Mouse (Mus musculus) liver, embryonic 15.5 days (tissue): ENCODE measurements around the gene Nfatc2ip. TPM values are rescaled to one million over a fixed set of nuclear protein-coding genes. Genes with fewer than 3 reads are reported as not detected.
"Not testable (repeated sequence)": the region's sequence is repeated elsewhere in the genome, so short reads cannot be mapped to it uniquely, and the experiment has no call there.

Experiments
- ATAC-seq: fragments of 200-750 bp; cut with Nextera tagmentation; 2 replicates; pipeline ENCODE4 v1.8.0; 2017; ENCODE audit warnings: moderate number of reproducible peaks, mild to moderate bottlenecking, moderate library complexity; ENCODE audit not compliant: insufficient read depth
- H3K27ac ChIP-seq: fragments of 300-500 bp; sonication (generic); replicated peaks from 2 replicates; pipeline ENCODE4 v1.5.1; 2015; ENCODE audit warnings: mild to moderate bottlenecking, inconsistent platforms
- H3K27me3 ChIP-seq: fragments of 300-500 bp; sonication (generic); 2 replicates; pipeline ENCODE4 v1.6.1; 2015; ENCODE audit warnings: mild to moderate bottlenecking, inconsistent platforms
- H3K36me3 ChIP-seq: fragments of 300-500 bp; sonication (generic); replicated peaks from 2 replicates; pipeline ENCODE4 v1.6.1; 2015; ENCODE audit warnings: moderate library complexity, mild to moderate bottlenecking, inconsistent platforms
- H3K4me1 ChIP-seq: fragments of 300-500 bp; sonication (generic); replicated peaks from 2 replicates; pipeline ENCODE4 v1.6.1; 2015; ENCODE audit warnings: inconsistent platforms
- H3K4me2 ChIP-seq: fragments of 300-500 bp; sonication (generic); 2 replicates; pipeline ENCODE4 v1.6.1; 2015; ENCODE audit warnings: moderate library complexity, mild to moderate bottlenecking, inconsistent platforms
- H3K4me3 ChIP-seq: fragments of 300-500 bp; sonication (generic); replicated peaks from 2 replicates; pipeline ENCODE4 v1.5.1; 2015; ENCODE audit warnings: mild to moderate bottlenecking, inconsistent platforms
- H3K9ac ChIP-seq: fragments of 300-500 bp; sonication (generic); 2 replicates; pipeline ENCODE4 v1.6.1; 2015; ENCODE audit warnings: moderate library complexity, mild to moderate bottlenecking, inconsistent platforms
- H3K9me3 ChIP-seq: fragments of 300-500 bp; sonication (generic); replicated peaks from 2 replicates; pipeline ENCODE4 v1.6.1; 2016; ENCODE audit warnings: inconsistent platforms
- WGBS: fragments of 180-500 bp; shearing (Covaris S2); methylation state at CpG from one replicate; pipeline ENCODE4 v1.1.7; 2015; ENCODE audit warnings: mixed read lengths; ENCODE audit not compliant: insufficient replicate concordance; 5-methylcytosine and 5-hydroxymethylcytosine counted together
- polyA plus RNA-seq: library from polyadenylated mRNA; unstranded; fragments of >200 nt; fragmentation: Nextera tagmentation; extraction: Ambion mirVana; gene quantifications from 2 replicates; pipeline ENCODE4 v1.2.1, GENCODE M21; 2015

The Nfatc2ip gene
- polyA plus RNA-seq, 1 experiment from 2014 or later, result 2.0 TPM

DNA sequence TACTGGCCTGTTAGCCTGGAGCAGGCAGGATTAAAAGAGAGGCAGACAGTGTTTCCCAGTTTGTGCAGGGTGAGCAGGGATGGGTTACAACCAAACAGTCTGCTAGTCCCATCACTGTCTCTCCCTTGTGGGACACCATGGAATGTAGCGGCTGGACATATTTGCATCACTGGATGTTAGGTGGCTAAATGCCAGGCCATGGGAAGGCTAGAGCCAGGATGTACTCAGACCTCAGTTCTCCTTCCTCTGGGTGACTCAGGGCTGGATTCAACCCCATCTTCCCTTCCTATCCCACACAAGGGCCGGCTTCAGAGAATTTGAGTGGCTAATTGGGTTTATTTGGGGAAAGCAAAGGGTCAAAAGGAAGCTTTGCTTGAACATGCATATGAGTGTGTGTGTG lies 12.1 kb upstream of the Nfatc2ip start:
- Histone ChIP-seq H3K4me1 (no peaks in the 10 kb centered on the region), H3K9me3 (no peaks in the 10 kb centered on the region), H3K27me3 (peaks cover 15% of the 10 kb centered on the region; the same call in 1 of the 2 replicates), H3K9ac (no peak overlapping the region), H3K4me3 (no peak overlapping the region), H3K27ac (no peak overlapping the region), H3K36me3 (no peaks in the 10 kb centered on the region), H3K4me2 (no peak overlapping the region)
- WGBS, result 76% methylated on average over 2 of the region's 2 CpGs
- no peak for ATAC-seq

DNA sequence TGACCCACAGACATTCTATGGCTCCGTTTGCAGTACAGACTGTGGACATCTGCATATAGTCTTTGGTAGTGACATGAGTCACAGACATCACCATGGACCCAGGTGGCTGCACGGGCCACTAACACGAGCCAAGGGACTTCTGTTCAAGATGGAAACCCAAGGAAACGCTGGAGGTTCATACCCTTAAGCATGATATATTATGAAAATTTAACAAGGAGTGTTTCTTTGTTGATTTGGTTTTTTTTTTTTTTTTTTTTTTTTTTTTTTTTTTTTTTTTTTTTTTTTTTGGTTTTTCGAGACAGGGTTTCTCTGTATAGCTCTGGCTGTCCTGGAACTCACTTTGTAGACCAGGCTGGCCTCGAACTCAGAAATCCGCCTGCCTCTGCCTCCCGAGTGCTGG lies 6.0 kb upstream of the Nfatc2ip start:
- not testable (repeated sequence) for H3K36me3 ChIP-seq, H3K4me3 ChIP-seq, H3K4me1 ChIP-seq, H3K27me3 ChIP-seq, H3K9ac ChIP-seq, H3K27ac ChIP-seq, H3K9me3 ChIP-seq, H3K4me2 ChIP-seq, ATAC-seq
- WGBS, result 62% methylated on average over 8 of the region's 8 CpGs

DNA sequence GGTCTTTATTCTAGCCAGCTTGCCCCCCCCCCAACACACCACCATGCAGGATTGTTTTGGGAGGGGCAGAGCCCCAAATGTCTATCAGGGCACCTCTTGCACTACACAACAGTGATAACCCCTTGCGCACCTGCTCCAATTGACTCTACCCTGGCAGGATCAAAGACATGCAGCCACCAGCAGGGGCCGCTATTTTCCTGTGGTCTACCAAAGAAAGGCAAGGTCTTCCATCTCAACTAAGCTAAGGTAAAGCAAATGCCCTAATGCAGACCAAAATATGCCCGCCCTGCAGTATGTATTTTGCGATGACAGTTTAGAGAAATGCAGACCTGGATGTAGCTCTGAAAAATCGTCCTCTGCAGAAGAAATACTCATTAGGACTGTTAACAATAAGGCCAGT lies 3.0 kb upstream of the Nfatc2ip start:
- no peaks in the 10 kb centered on the region for H3K27me3 ChIP-seq
- WGBS, result 7% methylated on average over 5 of the region's 5 CpGs
- no peak overlapping the region for H3K4me3 ChIP-seq
- no peaks in the 10 kb centered on the region for H3K36me3 ChIP-seq
- no peaks in the 10 kb centered on the region for H3K9me3 ChIP-seq
- peaks cover 31% of the 10 kb centered on the region for H3K4me1 ChIP-seq
- H3K4me2 ChIP-seq, result no peak overlapping the region
- no peak overlapping the region for H3K9ac ChIP-seq
- no peak for ATAC-seq
- no peak overlapping the region for H3K27ac ChIP-seq

GRCm38 (mm10) chr7:126397822-126398221 lies 1.3 kb upstream of the Nfatc2ip start:
- WGBS, result 32% methylated on average over 4 of the region's 4 CpGs
- 0 out of 2 replicates have a peak overlapping the region, but pooled peaks have one; percentile 12 for H3K9ac ChIP-seq
- H3K4me2 ChIP-seq, result peak overlapping the region; percentile 80
- H3K36me3 ChIP-seq, result 0 out of 2 replicates have a peak, but pooled peaks cover 4% of the 10 kb centered on the region
- no peak for ATAC-seq
- H3K27ac ChIP-seq, result peak overlapping the region; percentile 53; the same call in 1 of the 2 replicates
- H3K4me1 ChIP-seq, result peaks cover 32% of the 10 kb centered on the region
- no peaks in the 10 kb centered on the region for H3K27me3 ChIP-seq
- H3K9me3 ChIP-seq, result no peaks in the 10 kb centered on the region
- H3K4me3 ChIP-seq, result no peak overlapping the region

GRCm38 (mm10) chr7:126397221-126397620 lies 684 bp upstream of the Nfatc2ip start:
- Histone ChIP-seq H3K4me2 (peak overlapping the region; percentile 80), H3K27ac (peak overlapping the region; percentile 53), H3K9ac (0 out of 2 replicates have a peak overlapping the region, but pooled peaks have one; percentile 12), H3K27me3 (no peaks in the 10 kb centered on the region), H3K36me3 (0 out of 2 replicates have a peak, but pooled peaks cover 4% of the 10 kb centered on the region), H3K4me3 (peak overlapping the region; percentile 89), H3K4me1 (peaks cover 32% of the 10 kb centered on the region), H3K9me3 (no peaks in the 10 kb centered on the region)
- peak; percentile 40 for ATAC-seq
- WGBS, result 10% methylated on average over 6 of the region's 6 CpGs

DNA sequence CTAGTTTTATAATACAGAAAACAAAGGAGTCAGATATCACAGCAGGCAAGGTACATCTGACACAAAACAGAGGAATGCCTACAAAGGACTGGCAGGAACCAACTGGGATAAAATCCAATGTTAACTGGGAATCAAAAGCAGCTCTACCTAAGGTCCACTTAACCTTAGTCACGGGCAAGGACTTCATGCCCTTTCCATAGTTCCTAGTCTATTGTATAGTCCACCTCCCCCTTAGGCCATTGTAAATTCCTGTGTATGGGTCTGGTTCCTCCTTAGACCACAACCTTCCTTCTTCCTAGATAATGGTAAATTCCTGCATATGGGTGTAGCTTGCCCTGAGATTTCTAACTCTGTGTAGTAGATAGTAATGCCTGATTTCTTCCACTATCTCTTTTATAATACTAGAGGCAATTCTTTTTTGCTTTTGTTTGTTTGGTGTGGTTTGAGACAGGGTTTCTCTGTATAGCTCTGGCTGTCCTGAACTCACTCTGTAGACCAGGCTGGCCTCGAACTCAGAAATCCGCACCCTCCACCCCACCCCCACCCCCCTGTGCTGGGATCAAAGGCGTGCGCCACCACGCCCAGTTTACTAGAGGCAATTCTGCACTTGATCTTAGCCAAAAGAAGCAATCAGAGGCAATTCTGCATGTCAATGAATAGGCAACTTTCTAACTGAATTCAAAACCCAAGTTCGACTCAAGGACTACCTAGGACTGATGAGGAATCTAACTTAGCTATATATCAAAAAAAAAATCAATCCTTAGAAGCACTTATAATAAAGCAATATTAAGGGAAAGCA lies 4.3 kb downstream of the Nfatc2ip start:
- H3K9me3 ChIP-seq, H3K27me3 ChIP-seq, H3K4me2 ChIP-seq, H3K9ac ChIP-seq, H3K27ac ChIP-seq, ATAC-seq, H3K4me3 ChIP-seq: not testable (repeated sequence)
- WGBS, result 72% methylated on average over 7 of the region's 7 CpGs
- H3K36me3 ChIP-seq, result peaks cover 47% of the 10 kb centered on the region
- H3K4me1 ChIP-seq, result peaks cover 25% of the 10 kb centered on the region

GRCm38 (mm10) chr7:126388185-126388584 lies 8.4 kb downstream of the Nfatc2ip start:
- H3K9me3 ChIP-seq, result no peaks in the 10 kb centered on the region
- no peak for ATAC-seq
- H3K27ac ChIP-seq, result no peak overlapping the region
- no peaks in the 10 kb centered on the region for H3K27me3 ChIP-seq
- H3K4me2 ChIP-seq, result no peak overlapping the region
- peaks cover 70% of the 10 kb centered on the region for H3K36me3 ChIP-seq
- no peak overlapping the region for H3K4me3 ChIP-seq
- H3K4me1 ChIP-seq, result peaks cover 4% of the 10 kb centered on the region; the same call in 1 of the 2 replicates
- H3K9ac ChIP-seq, result no peak overlapping the region
- WGBS, result 93% methylated on average over 1 of the region's 1 CpGs

DNA sequence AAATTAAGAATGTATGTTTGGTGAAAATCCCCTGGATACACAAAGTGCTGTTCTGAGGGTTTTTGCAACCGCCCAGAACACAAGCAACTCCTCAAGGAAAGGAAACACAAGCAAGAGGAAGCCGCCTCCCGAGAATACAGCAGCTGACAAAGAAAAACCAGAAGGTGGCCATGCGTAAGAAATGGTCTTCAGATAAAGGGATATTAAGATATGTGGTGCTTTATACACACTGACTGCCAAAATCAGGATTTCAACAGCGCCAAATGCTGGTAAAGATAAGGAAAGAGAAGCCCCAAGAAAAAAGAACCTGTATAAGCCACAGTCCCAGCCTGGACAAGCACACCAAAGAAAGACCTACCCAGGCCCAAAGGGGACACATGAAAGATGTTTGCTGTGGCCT lies 13.0 kb downstream of the Nfatc2ip start:
- peaks cover 40% of the 10 kb centered on the region for H3K36me3 ChIP-seq
- H3K9ac ChIP-seq, result no peak overlapping the region
- WGBS, result 55% methylated on average over 5 of the region's 5 CpGs
- no peaks in the 10 kb centered on the region for H3K27me3 ChIP-seq
- no peaks in the 10 kb centered on the region for H3K9me3 ChIP-seq
- H3K4me1 ChIP-seq, result peaks cover 5% of the 10 kb centered on the region
- H3K27ac ChIP-seq, result no peak overlapping the region
- H3K4me2 ChIP-seq, result no peak overlapping the region
- ATAC-seq, result no peak
- no peak overlapping the region for H3K4me3 ChIP-seq

DNA sequence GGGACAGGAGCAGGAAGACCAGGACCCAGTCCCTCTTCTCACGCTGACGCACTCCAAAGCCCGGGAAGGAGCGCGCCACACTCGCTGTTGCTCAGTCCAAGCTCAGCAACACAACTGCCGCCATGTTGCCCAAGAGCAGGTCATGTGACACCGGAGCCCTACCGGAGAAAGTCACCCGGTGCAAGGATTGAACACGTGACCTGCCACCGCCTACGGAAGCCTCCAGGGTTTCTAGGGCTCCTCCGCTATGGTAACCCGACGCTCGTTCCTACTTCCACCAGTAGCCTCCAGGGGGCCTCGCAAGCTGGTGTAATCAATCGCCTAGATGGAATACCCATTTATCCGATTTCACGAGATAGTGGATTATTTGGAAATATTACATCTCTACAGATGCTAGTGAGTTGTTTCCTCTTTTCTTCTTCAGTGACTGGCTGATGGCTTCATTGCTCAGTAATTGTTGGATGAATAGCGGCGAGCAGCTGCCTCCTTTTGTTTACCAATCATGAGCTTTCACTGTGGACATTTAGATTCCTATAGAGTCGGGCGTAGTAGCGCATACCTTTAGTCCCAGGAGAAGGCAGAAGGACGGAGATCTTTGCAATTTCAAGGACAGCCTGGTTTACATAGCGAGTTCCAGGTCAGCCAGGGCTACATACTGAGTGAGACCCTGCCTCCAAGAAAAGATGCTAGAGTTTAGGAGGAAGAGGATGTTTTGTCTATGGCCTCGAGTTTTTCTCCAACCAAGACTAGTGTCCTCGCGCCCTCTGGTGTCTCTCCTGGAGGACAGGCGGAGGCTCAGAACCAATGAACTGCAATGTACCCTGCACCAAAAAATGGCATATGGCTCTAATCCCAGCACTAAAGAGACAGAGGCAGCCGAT lies 19.0 kb downstream of the Nfatc2ip start, which contains the start of gene Spns1:
Gene Spns1, minus strand, starts transcription at position 173 of the 881 bp plus-strand sequence.
- peak; percentile 93 for ATAC-seq
- Histone ChIP-seq H3K4me2 (peak within 1 kb of the TSS; percentile 87), H3K27ac (peak within 1 kb of the TSS; percentile 63), H3K36me3 (peaks cover 14% of the 10 kb centered on the region), H3K27me3 (no peaks in the 10 kb centered on the region), H3K4me3 (peak within 1 kb of the TSS; percentile 74), H3K4me1 (peaks cover 37% of the 10 kb centered on the region), H3K9ac (peak within 1 kb of the TSS; percentile 63), H3K9me3 (no peaks in the 10 kb centered on the region)
- WGBS, result under 1% methylated on average over 33 of the region's 33 CpGs

DNA sequence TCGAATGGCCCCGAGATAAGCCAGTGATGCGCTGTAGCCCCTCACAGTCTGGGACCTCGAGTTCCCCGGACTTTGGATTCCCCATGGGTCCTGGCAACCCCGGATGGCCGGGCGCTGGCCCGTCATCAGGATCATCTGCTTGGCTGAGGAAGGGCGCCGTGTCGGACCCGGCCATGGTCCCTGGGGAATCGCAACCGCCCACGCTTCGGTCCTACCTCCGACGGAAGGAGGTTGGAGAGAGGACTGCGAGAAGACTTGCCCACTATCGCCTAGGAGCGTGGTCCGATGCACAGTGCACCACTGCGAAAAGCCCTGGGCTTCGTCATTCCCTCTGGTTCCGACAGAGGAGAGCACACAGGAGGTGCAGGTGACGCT lies 19.6 kb downstream of the Nfatc2ip start:
- peak; percentile 52 for ATAC-seq
- Histone ChIP-seq H3K27ac (peak overlapping the region; percentile 43), H3K4me3 (peak overlapping the region; percentile 74), H3K36me3 (peaks cover 20% of the 10 kb centered on the region), H3K9me3 (no peaks in the 10 kb centered on the region), H3K27me3 (no peaks in the 10 kb centered on the region), H3K4me2 (peak overlapping the region; percentile 87), H3K9ac (peak overlapping the region; percentile 63), H3K4me1 (peaks cover 37% of the 10 kb centered on the region)
- WGBS, result 1% methylated on average over 27 of the region's 27 CpGs

GRCm38 (mm10) chr7:126375012-126375411 lies 21.5 kb downstream of the Nfatc2ip start:
- Histone ChIP-seq H3K27ac (no peak overlapping the region), H3K9me3 (no peaks in the 10 kb centered on the region), H3K4me2 (peak overlapping the region; percentile 3; the same call in 1 of the 2 replicates), H3K4me3 (no peak overlapping the region), H3K4me1 (peaks cover 37% of the 10 kb centered on the region), H3K9ac (no peak overlapping the region), H3K27me3 (no peaks in the 10 kb centered on the region), H3K36me3 (peaks cover 38% of the 10 kb centered on the region)
- 62% methylated on average over 5 of the region's 5 CpGs for WGBS
- ATAC-seq, result no peak
